Mouse (Mus musculus) kidney, postnatal 25 days (tissue): ENCODE results near the gene Wwc2.
A peak's percentile ranks its signal among the peaks of the same experiment; 100 is the strongest.

ENCODE experiments used
- DNase-seq, 2 experiments: peaks; one replicate each; pipeline ENCODE4 v3.0.0; 2021; ENCODE audit warnings: mixed read lengths in 2 of 2

Wwc2 gene

GRCm38 (mm10) chr8:47989211-47989610, 1.5 kb downstream of the Wwc2 start:
- no peak for DNase-seq

GRCm38 (mm10) chr8:47988111-47988510, 2.6 kb downstream of the Wwc2 start:
- DNase-seq: peak in 1 of 2 experiments; percentile 52

DNA sequence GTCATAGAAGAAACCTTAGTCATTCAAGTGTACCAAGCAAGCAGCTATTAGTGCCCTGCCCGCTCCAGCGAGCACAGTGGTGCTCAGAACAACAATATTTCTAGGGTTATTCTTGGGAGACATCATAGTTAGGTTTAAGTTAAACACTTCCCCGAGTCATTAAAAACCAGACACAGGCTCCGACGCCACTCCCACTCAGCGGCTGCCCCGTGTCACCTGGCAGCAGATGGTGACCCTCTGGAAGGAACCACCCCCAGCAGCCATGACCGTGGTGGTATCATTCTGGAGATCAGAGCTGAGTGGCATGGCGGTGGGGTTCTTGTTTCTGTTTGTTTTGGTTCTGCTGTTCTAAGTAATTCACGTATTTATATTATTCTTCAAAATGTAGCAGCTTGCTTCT, 5.1 kb downstream of the Wwc2 start:
- DNase-seq: peak in 1 of 2 experiments; percentile 55

- DNase-seq: no peak
Measured at GRCm38 (mm10) chr8:47985243-47985642, 5.5 kb downstream of the Wwc2 start.

DNA sequence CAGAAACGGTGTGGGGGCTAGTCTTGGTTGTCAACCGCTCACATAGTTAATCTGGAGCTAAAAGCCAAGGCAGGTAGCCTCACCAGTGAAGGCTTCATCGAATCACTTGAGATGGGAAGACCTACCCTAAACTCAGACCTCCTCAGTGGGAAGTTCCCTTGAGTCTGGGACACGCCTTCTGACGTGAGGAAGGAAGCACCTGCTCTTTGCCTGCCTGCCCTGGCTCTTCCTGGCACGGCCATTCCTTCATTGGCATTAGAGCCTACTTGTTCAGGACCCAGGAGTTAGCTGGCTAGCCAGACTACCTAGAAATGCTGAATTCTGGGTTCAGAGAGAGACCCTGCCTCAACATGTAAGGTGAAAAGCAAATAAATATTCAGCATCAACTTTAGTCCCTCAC, 9.6 kb downstream of the Wwc2 start:
- DNase-seq: no peak

GRCm38 (mm10) chr8:47979876-47980275, 10.8 kb downstream of the Wwc2 start:
- DNase-seq: peak; percentile 53 to 55

GRCm38 (mm10) chr8:47978755-47979154, 12.0 kb downstream of the Wwc2 start:
- peak in 1 of 2 experiments; percentile 55 for DNase-seq

GRCm38 (mm10) chr8:47974963-47975314, 15.8 kb downstream of the Wwc2 start:
- no peak for DNase-seq

DNA sequence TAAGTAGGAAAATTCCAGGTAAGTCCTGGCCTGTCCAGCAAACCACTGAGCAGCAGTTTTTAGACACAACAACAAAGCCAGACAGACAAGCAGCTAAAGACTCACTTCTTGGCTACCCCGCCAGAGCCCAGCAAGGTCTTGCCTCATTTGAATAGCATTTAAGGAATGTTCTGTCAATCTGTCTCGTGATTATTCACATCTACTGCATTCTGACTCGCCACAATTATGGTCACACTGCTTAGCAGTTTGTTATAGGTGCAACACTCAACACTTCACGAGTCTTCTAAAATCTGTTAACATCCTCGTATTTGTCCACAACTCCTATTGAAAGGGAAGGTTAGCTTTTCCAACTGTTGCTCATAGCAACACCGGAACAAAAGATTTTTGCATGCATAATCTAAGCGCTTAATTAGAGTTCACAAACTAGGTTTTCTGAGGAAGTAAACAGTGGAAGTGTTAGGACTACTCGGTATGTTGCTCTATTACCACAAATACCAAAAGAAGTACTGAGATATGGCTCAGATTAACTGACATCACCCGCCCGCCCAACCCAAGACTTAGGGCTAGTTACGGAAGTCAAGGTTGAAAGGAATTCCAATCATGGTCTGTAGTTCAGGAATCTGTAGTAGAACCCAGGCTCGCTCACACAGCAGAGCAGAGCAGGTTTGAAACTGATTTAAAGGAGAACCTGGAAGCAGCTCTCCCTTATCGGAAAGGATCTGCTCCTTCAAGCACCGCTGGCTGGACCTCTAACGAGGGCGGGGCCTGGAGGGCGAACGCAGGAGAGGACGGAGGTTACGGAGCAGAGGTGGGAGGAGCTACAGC, 16.4 kb downstream of the Wwc2 start:
- peak; percentile 90 to 95 for DNase-seq

GRCm38 (mm10) chr8:47971121-47971520, 19.6 kb downstream of the Wwc2 start:
- no peak for DNase-seq

DNA sequence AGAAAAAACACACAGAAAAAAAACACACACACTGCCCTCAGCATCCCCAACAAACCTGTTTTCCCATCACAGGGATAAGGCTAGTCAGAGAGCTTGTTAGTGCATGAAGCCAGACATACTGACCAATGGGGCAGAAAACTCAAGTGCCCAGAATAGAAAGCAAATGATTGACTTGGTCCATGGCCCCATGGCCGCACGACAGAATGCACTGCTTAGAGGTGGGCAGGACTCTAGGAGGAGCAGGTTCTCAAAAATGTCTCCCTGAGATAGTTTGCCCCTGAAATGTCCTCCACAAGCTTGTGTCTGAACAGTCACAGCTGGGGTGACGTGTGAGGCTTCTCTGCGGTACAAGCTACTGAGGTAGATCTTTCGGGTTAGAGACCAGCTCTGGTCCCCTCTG, 20.1 kb downstream of the Wwc2 start:
- DNase-seq: peak; percentile 79 to 91

GRCm38 (mm10) chr8:47967045-47967920, 23.4 kb downstream of the Wwc2 start:
- DNase-seq: peak; percentile 76 to 88

- DNase-seq: no peak
Measured at GRCm38 (mm10) chr8:47962484-47962883, 28.2 kb downstream of the Wwc2 start.

DNA sequence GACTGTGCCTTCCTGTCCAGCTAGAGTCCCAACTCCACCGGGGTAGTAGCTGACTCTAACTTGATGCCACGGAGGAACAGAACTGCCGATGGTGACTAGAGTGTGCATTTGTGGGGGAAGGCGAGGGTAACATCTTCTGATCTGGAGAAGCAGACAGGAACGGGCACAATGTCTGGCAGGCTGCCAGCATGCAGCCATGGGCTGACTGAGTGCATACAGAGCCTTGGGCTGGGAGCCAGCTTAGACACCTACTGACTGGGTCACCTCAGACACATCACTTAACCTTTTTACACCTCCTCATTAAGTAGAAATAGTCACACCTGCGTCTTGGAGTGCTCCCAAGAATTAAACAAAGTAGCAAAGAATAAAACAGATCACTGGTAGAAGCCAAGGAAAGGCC, 28.7 kb downstream of the Wwc2 start:
- DNase-seq: peak; percentile 84 to 87

GRCm38 (mm10) chr8:47957560-47957959, 33.2 kb downstream of the Wwc2 start:
- DNase-seq: no peak

- peak in 1 of 2 experiments; percentile 47 for DNase-seq
Measured at GRCm38 (mm10) chr8:47951380-47951932, 39.3 kb downstream of the Wwc2 start.

DNA sequence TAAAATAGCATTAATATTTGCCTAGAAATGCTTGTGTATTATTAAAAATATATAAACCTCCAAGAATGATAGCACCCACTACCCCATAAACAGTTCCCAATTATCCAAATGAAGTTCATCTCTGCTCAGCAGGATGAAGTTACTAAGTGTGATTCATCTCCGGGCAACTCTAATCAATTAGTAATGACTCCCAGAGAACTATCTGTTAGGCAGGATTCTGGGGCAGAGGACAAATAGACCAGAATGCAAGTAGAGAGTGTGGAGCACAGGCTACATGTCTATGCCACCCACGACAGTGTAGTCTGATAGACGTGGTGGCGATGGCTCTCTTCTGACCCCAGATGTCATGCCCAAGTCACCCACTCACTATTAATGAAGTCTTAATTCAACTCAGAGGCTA, 41.9 kb downstream of the Wwc2 start:
- no peak for DNase-seq

DNA sequence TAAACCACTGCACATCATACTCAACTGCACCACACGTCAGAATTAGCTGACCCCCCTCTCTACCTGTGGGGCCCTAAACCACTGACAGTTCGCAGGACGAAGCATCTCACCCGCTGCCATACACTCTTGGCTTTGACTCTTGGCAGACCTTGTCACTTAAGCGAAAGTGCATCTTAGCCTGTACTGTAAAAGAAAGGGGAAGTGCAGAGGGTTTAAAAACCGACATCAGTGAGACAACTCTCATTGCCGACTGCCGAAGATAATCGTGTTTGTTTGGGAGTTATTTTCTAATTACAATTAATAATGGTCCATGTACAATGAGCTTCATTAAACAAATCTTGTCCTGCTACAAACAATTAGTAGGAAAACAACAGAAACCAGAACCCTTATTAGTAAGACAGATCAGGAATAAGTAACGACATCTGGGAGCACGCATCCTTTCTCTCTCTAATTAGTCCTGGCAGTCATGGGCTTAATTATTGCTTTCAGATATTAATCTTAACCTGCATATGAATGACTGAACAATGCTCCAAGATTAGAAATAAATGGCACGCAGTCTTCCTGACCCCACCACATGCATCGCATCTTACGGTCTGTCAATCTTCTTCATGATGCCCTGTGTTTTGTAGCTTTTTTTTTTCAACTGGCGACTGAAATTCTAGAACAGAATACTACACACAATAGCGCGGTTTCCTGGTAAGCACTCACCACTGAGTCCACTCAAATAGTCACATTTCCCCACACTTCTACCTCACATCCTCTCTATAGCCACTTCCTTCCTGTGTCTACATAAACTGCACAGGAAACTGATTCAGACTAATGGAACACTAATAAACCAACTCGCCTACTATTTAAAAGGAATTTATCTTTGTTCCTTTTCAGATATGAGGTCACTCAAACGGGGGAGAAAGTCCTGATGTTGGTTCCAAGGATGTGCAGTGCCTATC, 42.8 kb downstream of the Wwc2 start:
- no peak for DNase-seq

DNA sequence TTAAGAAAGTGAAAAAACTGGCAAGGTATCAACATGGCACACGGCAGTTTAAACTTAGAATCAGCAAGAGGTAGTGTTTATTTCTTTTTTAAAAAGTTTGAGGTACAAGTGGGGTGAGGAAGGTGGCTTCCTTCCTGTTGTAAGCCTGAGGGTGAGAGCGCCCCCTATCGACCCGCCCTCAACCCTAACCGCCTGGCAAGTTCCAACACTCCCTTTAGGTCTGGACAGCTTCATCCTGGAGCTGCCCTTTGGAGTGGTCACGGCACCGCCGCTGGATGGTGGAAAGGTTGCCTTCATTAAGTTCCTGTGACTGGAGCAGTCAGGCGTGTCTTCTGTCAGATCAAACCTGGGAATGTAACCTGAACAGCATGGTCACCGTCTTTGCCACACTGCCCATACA, 47.7 kb downstream of the Wwc2 start:
- DNase-seq: peak; percentile 66 to 74

DNA sequence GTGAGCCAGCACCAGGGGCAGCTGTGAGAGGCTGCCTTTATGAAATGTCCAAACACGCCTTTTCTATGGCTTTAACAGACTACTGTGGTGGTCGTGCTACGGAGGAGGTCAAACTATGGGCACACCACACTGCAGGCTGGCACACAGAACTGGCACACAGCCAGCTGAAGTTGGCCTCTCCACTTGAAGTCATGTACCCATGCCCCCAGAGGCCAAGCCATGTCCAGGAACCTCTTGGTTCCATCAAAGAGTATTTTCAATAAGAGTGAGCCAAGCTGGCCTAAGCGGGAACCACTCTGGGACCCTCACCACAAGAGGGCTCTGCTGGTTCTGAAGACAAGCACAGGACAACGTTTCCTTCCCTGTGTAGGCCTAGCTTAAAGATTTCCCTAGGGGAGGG, 49.7 kb downstream of the Wwc2 start:
- peak; percentile 69 to 80 for DNase-seq

DNA sequence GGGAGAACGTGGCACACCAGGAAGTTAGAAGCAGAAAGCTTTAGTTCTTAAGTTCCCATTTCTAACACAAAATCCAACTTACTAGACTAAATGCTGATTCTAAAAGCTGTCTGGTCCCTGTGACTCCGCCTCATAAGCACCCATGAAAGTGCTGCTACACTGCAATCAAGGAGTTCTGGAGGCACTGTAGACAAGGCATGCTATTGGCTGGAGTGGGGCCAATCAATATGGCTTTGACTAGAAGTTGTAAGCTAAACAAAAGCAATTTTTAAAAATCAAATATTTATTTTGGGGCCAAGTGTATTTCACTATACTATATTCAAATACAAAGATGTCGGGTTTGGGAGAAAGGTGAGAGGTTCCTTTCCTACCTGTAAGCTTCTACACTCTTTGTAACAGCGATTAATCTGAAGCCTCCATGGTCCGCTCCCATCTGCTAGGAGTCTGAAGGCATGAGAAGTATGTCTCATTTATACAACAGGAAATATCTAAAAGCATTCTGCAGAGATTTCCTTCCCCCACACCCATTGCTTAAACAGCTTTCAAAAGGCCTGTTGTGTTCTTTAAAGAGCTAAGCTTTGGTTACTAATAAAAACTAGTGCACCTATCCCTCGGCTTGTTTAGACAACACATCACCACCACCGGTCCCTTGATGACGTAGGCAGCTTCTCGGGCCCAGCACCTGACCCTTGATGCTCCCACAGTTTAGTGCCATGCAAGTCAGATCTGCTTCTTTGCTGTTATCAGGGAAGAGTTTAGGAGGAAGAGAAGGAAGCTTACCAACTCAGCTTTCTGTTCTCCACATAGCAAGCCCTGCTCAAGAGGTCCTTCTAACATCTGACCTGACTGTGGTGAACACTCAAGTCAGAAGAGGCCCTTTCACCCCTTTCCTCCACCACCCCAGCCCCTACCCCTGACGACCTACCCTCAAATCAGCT, 50.5 kb downstream of the Wwc2 start:
- no peak for DNase-seq
